Mouse (Mus musculus): ENCODE data around the gene Gucd1.
A peak's percentile ranks its signal among the peaks of the same experiment; 100 is the strongest.
"Not testable (repeated sequence)": the region's sequence is repeated elsewhere in the genome, so short reads cannot be mapped to it uniquely, and the experiment has no call there.

The Gucd1 gene

GRCm38 (mm10) chr10:75503692-75504091 lies 14.1 kb downstream of the Gucd1 start:
- no peak for DNase-seq (ENCODE audit: low spot score)

DNA sequence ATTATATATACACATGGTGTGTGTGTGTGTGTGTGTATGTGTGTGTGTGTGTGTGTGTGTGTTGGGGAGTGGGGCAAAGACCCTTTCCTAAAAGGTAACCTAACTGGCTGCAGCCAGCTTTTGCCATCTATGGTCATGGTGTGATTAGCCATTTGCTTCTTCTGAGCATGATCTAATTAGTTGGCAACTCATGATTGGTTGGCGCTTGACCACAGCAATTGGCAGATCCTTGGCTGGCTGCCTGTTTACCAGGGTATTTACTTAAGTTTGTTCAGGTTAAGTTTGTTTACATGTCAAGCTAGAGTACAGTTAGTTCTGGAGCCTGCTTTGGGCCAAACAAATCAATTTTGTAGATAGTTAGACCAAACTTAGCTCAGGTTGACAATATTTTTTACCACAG lies 16.1 kb downstream of the Gucd1 start:
- no peak for DNase-seq (ENCODE audit: low spot score)

- DNase-seq (ENCODE audit: low spot score): no peak
These were observed 17.4 kb downstream of the Gucd1 start for GRCm38 (mm10) chr10:75500345-75500744.

DNA sequence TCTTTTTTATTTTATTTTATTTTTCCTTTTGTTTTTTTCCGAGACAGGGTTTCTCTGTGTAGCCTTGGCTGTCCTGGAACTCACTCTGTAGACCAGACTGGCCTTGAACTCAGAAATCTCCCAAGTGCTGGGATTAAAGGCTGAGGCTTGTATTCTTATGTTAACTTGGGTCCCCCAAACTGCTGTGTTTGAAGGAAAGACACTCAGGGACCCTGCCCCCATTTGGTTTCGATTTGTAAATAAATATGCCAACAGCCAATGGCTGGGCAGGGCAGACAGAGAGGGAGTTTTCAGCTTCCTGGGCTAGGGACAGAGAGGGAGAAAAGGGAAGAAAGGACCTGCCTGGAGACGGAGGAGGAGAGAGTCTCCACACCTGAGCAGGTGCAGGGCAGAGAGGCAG lies 18.0 kb downstream of the Gucd1 start:
- no peak for DNase-seq (ENCODE audit: low spot score)

GRCm38 (mm10) chr10:75499214-75499613 lies 18.6 kb downstream of the Gucd1 start:
- not testable (repeated sequence) for DNase-seq (ENCODE audit: low spot score)

DNA sequence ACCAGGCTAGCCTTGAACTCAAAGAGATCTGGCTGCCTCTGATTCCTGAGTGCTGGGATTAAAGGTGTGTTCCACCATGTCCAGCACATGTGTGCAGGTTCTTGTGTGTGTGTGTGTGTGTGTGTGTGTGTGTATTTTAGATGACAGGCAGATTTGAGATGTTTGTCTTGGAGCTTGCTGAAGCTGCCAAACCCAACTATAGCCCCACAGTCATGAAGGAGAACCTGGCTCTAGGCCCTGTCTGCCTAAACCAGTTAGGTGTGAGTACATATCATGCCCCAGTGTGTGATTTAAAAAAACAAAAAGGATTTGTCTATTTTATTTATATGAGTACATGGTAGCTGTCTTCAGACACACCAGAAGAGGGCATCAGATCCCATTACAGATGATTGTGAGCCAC lies 21.9 kb downstream of the Gucd1 start:
- no peak for DNase-seq (ENCODE audit: low spot score)

GRCm38 (mm10) chr10:75495304-75495703 lies 22.5 kb downstream of the Gucd1 start:
- no peak for DNase-seq (ENCODE audit: low spot score)

- DNase-seq (ENCODE audit: low spot score): no peak
These were observed 25.9 kb downstream of the Gucd1 start for GRCm38 (mm10) chr10:75491936-75492262.

GRCm38 (mm10) chr10:75491234-75491935 lies 26.4 kb downstream of the Gucd1 start:
- no peak for DNase-seq (ENCODE audit: low spot score)

- DNase-seq (ENCODE audit: low spot score): no peak
These were observed 27.0 kb downstream of the Gucd1 start for GRCm38 (mm10) chr10:75490731-75491130.

DNA sequence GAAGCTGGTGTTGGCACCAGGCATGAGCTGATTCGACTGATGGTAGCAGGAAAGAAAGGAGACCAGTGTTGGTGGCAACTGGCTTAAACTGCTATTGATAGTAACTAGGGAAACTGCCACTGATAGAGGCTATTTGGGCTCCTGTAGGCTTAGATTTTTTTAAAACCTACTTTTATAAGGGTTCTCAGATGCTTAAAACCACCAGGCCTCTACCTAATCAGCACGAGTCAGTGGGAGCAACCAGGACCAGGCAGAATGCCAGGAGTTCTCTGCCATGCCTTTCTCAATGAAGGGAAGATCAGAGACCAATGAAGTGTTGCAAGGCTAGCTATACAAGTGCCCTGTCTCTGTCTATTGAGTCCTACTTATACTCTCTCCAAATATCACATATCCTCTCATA lies 28.2 kb downstream of the Gucd1 start:
- DNase-seq (ENCODE audit: low spot score): no peak

DNA sequence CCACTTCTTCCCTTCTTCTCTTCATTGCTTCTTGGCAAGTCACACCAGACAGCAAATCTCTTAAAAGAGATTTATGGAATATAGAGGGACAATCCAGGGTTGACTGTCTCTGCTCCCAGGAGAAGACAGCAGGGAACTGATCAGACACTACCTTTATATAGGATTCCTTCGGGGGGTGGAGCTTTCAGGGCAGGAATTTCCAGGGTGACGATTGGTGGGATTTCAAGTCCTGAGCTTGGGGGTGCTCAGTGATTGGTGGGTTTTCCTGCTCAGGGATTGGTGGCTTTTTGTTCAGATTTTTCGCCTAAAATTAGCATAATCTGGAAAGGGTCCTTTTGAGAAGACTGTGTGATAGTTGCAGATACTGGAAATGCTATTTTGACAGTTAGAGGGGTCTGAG lies 30.6 kb downstream of the Gucd1 start:
- no peak for DNase-seq (ENCODE audit: low spot score)

DNA sequence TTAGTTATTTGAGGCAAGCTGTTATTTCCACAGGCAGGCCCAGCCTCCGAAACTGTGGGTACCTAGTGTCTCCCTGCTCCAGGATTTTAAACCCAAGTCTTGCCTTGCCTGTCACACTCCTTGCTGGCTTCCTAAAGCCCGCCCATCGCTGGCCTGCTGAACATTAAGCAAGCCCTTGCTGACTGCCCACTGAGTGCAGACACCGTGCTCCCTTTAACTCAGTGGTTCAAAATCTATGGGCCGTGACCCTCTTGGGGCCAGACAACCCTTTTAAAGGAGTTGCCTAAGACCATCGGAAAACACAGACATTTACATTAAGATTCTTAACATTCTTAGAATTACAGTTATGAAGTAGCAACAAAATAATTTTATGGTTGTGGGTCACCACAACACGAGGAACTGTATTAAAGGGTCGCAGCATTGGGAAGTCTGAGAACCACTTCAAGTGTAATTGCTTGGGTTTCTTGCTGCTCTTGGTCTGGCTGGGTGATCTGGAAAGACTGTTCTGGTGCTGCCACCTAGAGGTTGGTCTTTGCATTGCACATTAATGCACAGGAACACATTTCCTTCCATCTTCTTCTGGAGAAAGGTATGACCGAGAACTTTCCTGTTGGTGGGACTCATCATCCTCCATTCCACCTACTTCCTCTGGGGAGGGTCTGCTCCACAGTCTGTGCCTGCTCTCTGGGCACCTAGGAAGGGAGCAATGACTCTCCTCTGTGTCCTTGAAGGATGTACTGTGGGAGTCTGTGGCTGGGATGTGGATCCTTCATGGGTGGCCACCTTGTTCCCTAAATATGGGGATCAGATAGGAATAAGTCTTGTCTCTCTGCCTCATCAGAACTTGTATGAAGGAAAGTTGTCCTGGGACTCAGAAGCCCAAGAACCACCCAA lies 31.4 kb downstream of the Gucd1 start:
- peak; percentile 81 for DNase-seq (ENCODE audit: low spot score)

GRCm38 (mm10) chr10:75484767-75485166 lies 33.0 kb downstream of the Gucd1 start:
- no peak for DNase-seq (ENCODE audit: low spot score)

DNA sequence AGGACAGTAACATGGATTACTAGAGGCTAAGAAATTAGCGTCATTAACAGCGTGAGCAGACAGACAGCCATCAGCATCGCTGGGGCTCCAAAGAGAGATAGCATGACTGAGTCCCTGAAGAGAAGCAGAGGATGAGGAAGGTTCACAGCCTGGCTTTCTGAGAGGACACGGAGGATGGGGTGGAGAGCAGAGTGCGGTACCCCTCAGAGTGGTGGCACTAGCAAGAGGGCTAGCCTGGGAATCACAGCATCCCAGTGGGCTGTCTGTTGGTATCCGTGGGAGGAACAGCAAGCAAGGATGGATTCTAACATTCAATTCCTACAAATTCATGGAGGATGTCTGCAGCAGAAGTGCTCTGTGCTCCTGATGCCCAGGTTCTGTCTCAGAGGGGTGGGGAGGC lies 33.7 kb downstream of the Gucd1 start:
- no peak for DNase-seq (ENCODE audit: low spot score)

- DNase-seq (ENCODE audit: low spot score): no peak
These were observed 34.8 kb downstream of the Gucd1 start for GRCm38 (mm10) chr10:75482919-75483483.

DNA sequence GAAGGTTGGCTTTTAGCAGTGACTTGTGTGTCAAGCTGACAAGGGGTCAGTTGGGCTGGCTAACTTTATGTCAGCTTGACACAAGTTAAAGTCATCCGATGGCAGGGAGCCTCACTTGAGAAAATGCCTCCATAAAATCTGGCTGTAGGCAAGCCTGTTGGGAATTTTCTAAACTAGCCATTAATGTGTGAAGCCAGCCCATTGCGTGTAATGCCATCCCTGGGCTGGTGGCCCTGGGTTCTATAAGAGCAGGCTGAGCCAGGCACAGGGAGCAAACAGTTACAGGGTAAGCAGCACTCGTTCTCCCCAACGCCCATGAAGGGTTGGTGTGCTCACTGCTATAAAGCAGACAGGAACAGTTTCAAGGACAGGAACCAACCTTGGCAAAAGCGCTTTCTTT lies 35.5 kb downstream of the Gucd1 start:
- DNase-seq (ENCODE audit: low spot score): no peak

DNA sequence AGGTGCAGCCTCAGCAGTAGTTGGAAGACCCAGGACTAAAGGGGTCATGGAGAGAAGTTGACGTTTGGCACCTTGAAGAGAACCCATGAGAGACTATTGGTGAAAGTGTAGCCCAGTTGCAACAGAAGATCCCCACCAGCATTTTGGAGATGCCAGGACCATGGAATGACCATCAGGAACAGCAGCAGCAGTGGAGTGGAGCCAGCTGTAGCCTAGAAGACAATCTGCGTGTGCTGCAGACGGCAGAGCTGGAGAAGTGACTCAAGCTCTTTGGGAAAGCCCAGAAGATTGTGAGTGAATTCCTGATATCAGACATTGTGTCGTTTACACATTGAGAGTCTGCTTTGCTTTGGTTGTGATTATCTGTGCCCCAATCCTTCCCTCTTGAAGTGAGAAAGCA lies 36.1 kb downstream of the Gucd1 start:
- no peak for DNase-seq (ENCODE audit: low spot score)

- no peak for DNase-seq (ENCODE audit: low spot score)
These were observed 37.8 kb downstream of the Gucd1 start for GRCm38 (mm10) chr10:75479955-75480354.

DNA sequence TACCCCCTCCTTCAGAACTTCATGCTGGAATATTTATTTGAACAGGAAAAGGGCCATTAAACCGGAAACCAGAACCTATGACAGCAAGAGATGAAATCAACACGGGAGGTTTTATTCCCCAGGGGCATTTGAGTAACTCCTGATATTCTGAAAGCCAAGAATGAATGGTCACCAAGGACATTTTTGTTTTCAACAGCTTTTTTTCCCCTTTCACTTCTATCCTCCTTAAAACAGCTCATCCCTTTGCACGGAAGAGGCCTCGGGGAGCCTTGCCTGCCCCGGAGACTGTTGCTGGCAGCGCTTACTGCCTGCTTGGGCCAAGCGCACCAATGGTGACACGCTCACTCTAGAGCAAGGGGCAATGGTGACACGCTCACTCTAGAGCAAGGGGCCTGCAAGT lies 40.7 kb downstream of the Gucd1 start:
- DNase-seq (ENCODE audit: low spot score): peak; percentile 44

DNA sequence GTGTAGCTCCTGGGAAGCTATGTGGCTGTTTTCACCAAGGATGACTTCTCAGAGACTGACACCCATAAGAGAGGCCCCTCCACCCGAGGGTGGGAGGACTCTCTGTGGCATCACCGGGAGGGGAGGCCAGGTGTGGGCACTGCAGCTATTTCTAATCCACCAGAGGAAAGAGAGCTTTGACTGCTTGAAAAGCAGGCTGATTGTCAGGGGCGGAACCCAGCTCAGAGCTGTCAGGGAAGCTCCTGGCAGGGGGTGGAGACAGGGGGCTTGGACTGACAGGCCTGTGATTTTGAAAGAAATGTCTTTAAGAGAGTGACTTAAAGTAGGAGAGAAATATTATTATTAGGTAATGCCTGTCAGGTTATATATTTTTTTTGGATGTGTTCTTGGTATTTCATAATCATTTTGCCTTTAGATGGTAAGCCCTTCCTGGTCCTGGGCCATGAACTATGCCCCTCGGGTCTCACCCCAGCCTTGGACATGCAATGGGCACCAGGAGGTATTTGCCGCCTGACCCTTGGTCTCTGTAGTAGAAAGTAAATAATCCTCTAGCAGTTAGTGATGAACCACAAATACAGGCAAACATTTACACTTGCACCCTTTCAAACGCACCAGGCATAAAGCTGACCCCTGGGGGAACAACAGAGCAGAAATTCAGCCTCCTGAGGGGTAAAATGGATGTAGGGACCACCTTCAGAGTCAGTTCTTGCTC lies 42.5 kb downstream of the Gucd1 start:
- DNase-seq (ENCODE audit: low spot score): not testable (repeated sequence)

DNA sequence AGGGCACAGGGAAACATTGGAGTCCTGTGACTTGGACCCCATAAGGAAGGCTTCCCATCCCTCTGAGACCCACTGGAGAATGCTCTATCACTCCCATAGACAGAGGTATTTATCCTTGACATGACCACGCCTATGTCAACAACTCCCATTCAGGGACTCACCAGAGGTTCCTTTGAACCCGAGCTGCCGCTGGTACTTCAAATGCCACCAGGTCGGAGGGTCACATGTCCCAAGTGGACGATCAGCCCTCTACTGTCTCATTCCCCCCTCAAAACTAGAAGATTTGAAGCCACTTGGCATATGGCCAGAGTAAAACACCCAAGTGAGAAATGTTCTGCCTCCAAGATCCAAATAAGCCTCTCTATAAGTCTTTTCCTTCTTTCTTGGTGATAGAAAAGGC lies 43.2 kb downstream of the Gucd1 start:
- no peak for DNase-seq (ENCODE audit: low spot score)

GRCm38 (mm10) chr10:75473411-75473810 lies 44.4 kb downstream of the Gucd1 start:
- DNase-seq (ENCODE audit: low spot score): no peak

Data from MN1 (cell line).